Mouse (Mus musculus): ENCODE data around the gene Synpo2.

The Synpo2 gene

GRCm38 (mm10) chr3:123235921-123236320, at the start of gene Synpo2:
TSS of gene Synpo2 (minus strand) at chr3:123236149.
- DNase-seq, result peak; percentile 69 to 73

- no peak for DNase-seq
Measured at GRCm38 (mm10) chr3:123285649-123286048, 49.7 kb upstream of the Synpo2 start.

GRCm38 (mm10) chr3:123284284-123284683, 48.3 kb upstream of the Synpo2 start:
- DNase-seq, result no peak

- no peak for DNase-seq
Measured at GRCm38 (mm10) chr3:123282866-123283615, 47.1 kb upstream of the Synpo2 start.

- peak; percentile 64 to 74 for DNase-seq
Measured at GRCm38 (mm10) chr3:123267741-123268201, 31.8 kb upstream of the Synpo2 start.

- peak; percentile 88 to 93 for DNase-seq
Measured at GRCm38 (mm10) chr3:123266753-123267651, 31.1 kb upstream of the Synpo2 start, which contains the start of gene Sec24d. TSS of gene Sec24d (plus strand) at chr3:123267455.

GRCm38 (mm10) chr3:123264706-123265105, 28.8 kb upstream of the Synpo2 start:
- DNase-seq, result peak; percentile 40 to 55

- DNase-seq, result no peak
Measured at GRCm38 (mm10) chr3:123258709-123259108, 22.8 kb upstream of the Synpo2 start.

GRCm38 (mm10) chr3:123256181-123257101, 20.5 kb upstream of the Synpo2 start:
- no peak for DNase-seq

GRCm38 (mm10) chr3:123245646-123246045, 9.7 kb upstream of the Synpo2 start:
- DNase-seq, result no peak

- DNase-seq, result no peak
Measured at GRCm38 (mm10) chr3:123244376-123244775, 8.4 kb upstream of the Synpo2 start.

- no peak for DNase-seq
Measured at GRCm38 (mm10) chr3:123237446-123237845, 1.5 kb upstream of the Synpo2 start.

GRCm38 (mm10) chr3:123237039-123237438, 1.1 kb upstream of the Synpo2 start:
- DNase-seq, result peak; percentile 13 to 25

GRCm38 (mm10) chr3:123235495-123235894, 454 bp downstream of the Synpo2 start:
- no peak for DNase-seq

GRCm38 (mm10) chr3:123234191-123234836, 1.6 kb downstream of the Synpo2 start:
- DNase-seq, result peak; percentile 26 to 38

GRCm38 (mm10) chr3:123231639-123232038, 4.3 kb downstream of the Synpo2 start:
- no peak for DNase-seq

GRCm38 (mm10) chr3:123227276-123227675, 8.7 kb downstream of the Synpo2 start:
- DNase-seq, result no peak

- DNase-seq, result no peak
Measured at GRCm38 (mm10) chr3:123218646-123219045, 17.3 kb downstream of the Synpo2 start.

GRCm38 (mm10) chr3:123208891-123209290, 27.1 kb downstream of the Synpo2 start:
- no peak for DNase-seq

- DNase-seq, result no peak
Measured at GRCm38 (mm10) chr3:123207386-123207785, 28.6 kb downstream of the Synpo2 start.

- no peak for DNase-seq
Measured at GRCm38 (mm10) chr3:123205485-123205884, 30.5 kb downstream of the Synpo2 start.

GRCm38 (mm10) chr3:123205065-123205464, 30.9 kb downstream of the Synpo2 start:
- DNase-seq, result no peak
